Mouse (Mus musculus) E14TG2a.4 (cell line): ENCODE results near the gene Bsn.

Experiments
- CTCF ChIP-seq: conservative IDR thresholded peaks from 2 replicates; pipeline ENCODE4 v1.5.1; 2014; ENCODE audit warnings: low read length
- NANOG ChIP-seq: IDR thresholded peaks from 2 replicates; pipeline ENCODE4 v1.6.1; 2014; ENCODE audit warnings: borderline replicate concordance, low read length, mixed read lengths
- POU5F1 ChIP-seq: IDR thresholded peaks from 2 replicates; pipeline ENCODE4 v1.6.1; 2014; ENCODE audit warnings: low read length, borderline replicate concordance

DNA sequence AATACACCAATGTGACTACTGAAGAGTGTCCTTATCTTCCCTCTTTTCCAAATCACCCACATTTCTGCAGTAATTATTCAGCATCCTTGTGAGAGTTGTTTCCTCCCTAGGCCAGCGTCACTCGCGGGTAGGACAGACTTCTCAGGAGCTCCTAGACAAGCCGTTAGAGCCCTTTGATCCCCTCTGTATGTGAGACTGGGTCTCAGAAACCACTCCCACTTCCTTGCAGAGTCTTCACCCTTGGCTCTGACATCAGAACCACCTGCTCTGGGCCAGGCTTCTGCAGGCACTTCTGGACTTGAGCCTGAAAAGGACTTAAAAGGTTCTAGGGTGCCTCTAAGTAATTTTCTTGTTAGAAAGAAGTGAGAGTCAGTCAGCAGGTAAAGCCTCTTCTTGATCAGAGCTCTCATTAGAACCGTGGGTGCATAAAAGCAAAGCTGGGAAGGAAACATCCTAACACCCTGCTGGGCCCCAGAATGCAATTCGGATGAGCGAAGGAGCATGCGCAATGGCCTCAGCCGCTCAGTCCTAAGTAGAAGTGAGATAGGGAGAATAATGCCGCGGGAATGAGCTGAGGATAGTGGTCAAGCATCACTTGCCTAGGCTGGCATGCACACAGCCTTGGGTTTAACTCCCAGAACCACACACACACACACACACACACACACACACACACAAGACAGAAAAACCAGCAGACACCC, 7.2 kb downstream of the Bsn start:
- no peak for TF ChIP-seq CTCF
- no peak for TF ChIP-seq POU5F1
- no peak for TF ChIP-seq NANOG
